ENCODE assay signal across 21 mouse cellular contexts in genomic region chr14:59967847-59968550, GRCm38 (mm10).
DNase-seq lines count a peak whose midpoint lies in the region; ATAC-seq and TF ChIP-seq lines count a peak whose summit lies in the region.
"Had no signal": no experiment of that assay in that cellular context is flagged by ENCODE, and none has a peak within 500 bp of the region (broad histone marks: within the 10 kb centered on the region; RNA-seq: fewer than 3 reads in every experiment).

No protein-coding gene starts in this region.

- intact Hi-C loops in gastrocnemius, postnatal 36 days (cut with DNase I) = no loop called here
- intact Hi-C loops in heart, postnatal 14 days (cut with DNase I) = no loop called here

- no peaks in the 10 kb centered on the region for H3K27me3 ChIP-seq in liver, postnatal 0 days (ENCODE audit: insufficient read depth, low read length)
- H3K27me3 ChIP-seq in liver, embryonic 12.5 days (replicated peaks) = no peaks in the 10 kb centered on the region
- H3K27me3 ChIP-seq: heart, embryonic 13.5 days; hindbrain, embryonic 13.5 days had no signal

- TF ChIP-seq EP300 in liver, postnatal 0 days (IDR thresholded peaks at IDR 0.05; ENCODE audit: low read depth) = no peak

- 0 out of 2 replicates have a peak overlapping the region, but pooled peaks have one; percentile 7 for H3K27ac ChIP-seq in liver, postnatal 0 days (ENCODE audit: low read depth)
- no peak overlapping the region for H3K27ac ChIP-seq in liver, embryonic 12.5 days
- peak overlapping the region; percentile 39 for H3K27ac ChIP-seq in macrophage
- H3K27ac ChIP-seq: embryonic facial prominence, embryonic 15.5 days; forebrain, embryonic 10.5 days; heart, embryonic 13.5 days; hindbrain, embryonic 13.5 days; hindbrain, postnatal 0 days had no signal

- TF ChIP-seq CTCF in liver, postnatal 0 days (IDR thresholded peaks at IDR 0.05; ENCODE audit: low read depth) = no peak

- H3K4me3 ChIP-seq in liver, postnatal 0 days (ENCODE audit: low read depth, low read length) = no peak overlapping the region
- no peak overlapping the region for H3K4me3 ChIP-seq in liver, embryonic 12.5 days
- H3K4me3 ChIP-seq in macrophage (ENCODE audit: inconsistent target) = no peak overlapping the region
- H3K4me3 ChIP-seq: embryonic facial prominence, embryonic 15.5 days; erythroblast, embryonic 14.5 days; forebrain, embryonic 10.5 days; heart, embryonic 13.5 days; hindbrain, embryonic 13.5 days had no signal

- no peak overlapping the region for H3K4me2 ChIP-seq in liver, postnatal 0 days (ENCODE audit: low read depth, low read length)
- H3K4me2 ChIP-seq in liver, embryonic 12.5 days = no peak overlapping the region
- H3K4me2 ChIP-seq: embryonic facial prominence, embryonic 15.5 days; heart, embryonic 13.5 days; hindbrain, embryonic 13.5 days had no signal

- ATAC-seq in liver, postnatal 0 days = no peak
- no peak for ATAC-seq in liver, embryonic 12.5 days
- ATAC-seq: forebrain, embryonic 14.5 days; hindbrain, postnatal 0 days had no signal

- no peaks in the 10 kb centered on the region for H3K79me2 ChIP-seq in macrophage (ENCODE audit: inconsistent target)

- H3K9ac ChIP-seq in liver, postnatal 0 days (replicated peaks) = no peak overlapping the region
- no peak overlapping the region for H3K9ac ChIP-seq in liver, embryonic 12.5 days
- H3K9ac ChIP-seq: embryonic facial prominence, embryonic 15.5 days; heart, embryonic 13.5 days; hindbrain, embryonic 13.5 days had no signal

- H3K9me3 ChIP-seq in liver, postnatal 0 days (ENCODE audit: low read length) = no peaks in the 10 kb centered on the region
- no peaks in the 10 kb centered on the region for H3K9me3 ChIP-seq in liver, embryonic 12.5 days (replicated peaks)
- H3K9me3 ChIP-seq: embryonic facial prominence, embryonic 15.5 days; forebrain, embryonic 10.5 days; heart, embryonic 13.5 days; hindbrain, embryonic 13.5 days had no signal

- DNase-seq in liver, postnatal 0 days = no peak
- DNase-seq in thymus, postnatal 4 days = peak; percentile 14
- DNase-seq in thymus, postnatal 36 days = no peak
- DNase-seq in gastrocnemius, postnatal 36 days = no peak
- no peak for DNase-seq in kidney, postnatal 25 days
- no peak for DNase-seq in heart, postnatal 14 days
- DNase-seq: adrenal gland, adult 2 months; adrenal gland, postnatal 36 days; cerebellum, adult 2 months; cerebellum, postnatal 10 days; embryo, embryonic 11 days; heart, postnatal 4 days had no signal

- H3K4me1 ChIP-seq in liver, postnatal 0 days (ENCODE audit: insufficient read depth) = no peaks in the 10 kb centered on the region
- no peaks in the 10 kb centered on the region for H3K4me1 ChIP-seq in liver, embryonic 12.5 days
- H3K4me1 ChIP-seq: heart, embryonic 13.5 days had no signal

- 33% methylated on average over 8 of the region's 8 CpGs for WGBS in liver, postnatal 0 days (ENCODE audit: insufficient replicate concordance)
- WGBS in liver, embryonic 12.5 days (ENCODE audit: insufficient replicate concordance) = 27% methylated on average over 8 of the region's 8 CpGs
- 22% methylated on average over 8 of the region's 8 CpGs for WGBS in macrophage (ENCODE audit: missing documents)

- no peaks in the 10 kb centered on the region for H3K36me3 ChIP-seq in liver, postnatal 0 days (replicated peaks; ENCODE audit: insufficient read depth, low read length)
- no peaks in the 10 kb centered on the region for H3K36me3 ChIP-seq in liver, embryonic 12.5 days
- H3K36me3 ChIP-seq in macrophage (ENCODE audit: inconsistent target) = no peaks in the 10 kb centered on the region
- H3K36me3 ChIP-seq: embryonic facial prominence, embryonic 15.5 days; forebrain, embryonic 10.5 days; heart, embryonic 13.5 days; hindbrain, embryonic 13.5 days had no signal
